Mouse (Mus musculus) G1E (cell line): ENCODE results near the gene Olfr204. TPM values are rescaled to one million over a fixed set of nuclear protein-coding genes. Genes with fewer than 3 reads are reported as not detected.
"Not testable (repeated sequence)": the region's sequence is repeated elsewhere in the genome, so short reads cannot be mapped to it uniquely, and the experiment has no call there.

Source experiments
- ATAC-seq: 2 replicates; pipeline ENCODE4 v1.8.0; 2016; ENCODE audit warnings: mild to moderate bottlenecking; ENCODE audit not compliant: insufficient number of reproducible peaks, poor library complexity, low FRiP score, severe bottlenecking; ENCODE audit errors: extremely low read depth
- DNase-seq: peaks from one replicate; pipeline ENCODE4 v3.0.0; 2012; ENCODE audit warnings: low spot score
- H3K27me3 ChIP-seq: 2 replicates; pipeline ENCODE4 v1.6.1; 2012; ENCODE audit warnings: mild to moderate bottlenecking, low read length, inconsistent platforms; ENCODE audit not compliant: insufficient read depth
- H3K36me3 ChIP-seq: replicated peaks from 2 replicates; pipeline ENCODE3; 2012; ENCODE audit warnings: mild to moderate bottlenecking, inconsistent platforms
- H3K4me1 ChIP-seq: 2 replicates; pipeline ENCODE4 v1.6.1; 2012; ENCODE audit warnings: low read depth, low read length, inconsistent platforms, mixed read lengths; ENCODE audit not compliant: insufficient read depth
- H3K4me3 ChIP-seq: 2 replicates; pipeline ENCODE4 v1.5.1; 2012; ENCODE audit warnings: low read depth, mild to moderate bottlenecking, inconsistent platforms, low read length, moderate library complexity, mixed read lengths
- H3K9me3 ChIP-seq: replicated peaks from 2 replicates; pipeline ENCODE4 v1.6.1; 2012; ENCODE audit warnings: inconsistent platforms
- CTCF ChIP-seq: IDR thresholded peaks from 2 replicates; pipeline ENCODE4 v1.5.1; 2012; ENCODE audit warnings: low read depth, low read length, inconsistent platforms, mixed read lengths
- GATA1 ChIP-seq: IDR thresholded peaks from 2 replicates; pipeline ENCODE4 v1.6.1; 2012; ENCODE audit warnings: borderline replicate concordance, low read length, inconsistent platforms, mixed read lengths
- GATA2 ChIP-seq: IDR thresholded peaks from 2 replicates; pipeline ENCODE4 v1.6.1; 2012; ENCODE audit warnings: low read depth, low read length, inconsistent platforms, borderline replicate concordance
- POLR2AphosphoS5 ChIP-seq: IDR thresholded peaks from 2 replicates; pipeline ENCODE4 v1.6.1; 2012; ENCODE audit warnings: low read depth, low read length, inconsistent platforms; ENCODE audit not compliant: insufficient replicate concordance
- TAL1 ChIP-seq: conservative IDR thresholded peaks from 2 replicates; pipeline ENCODE4 v1.6.1; 2012; ENCODE audit warnings: low read depth, low read length, inconsistent platforms, mixed read lengths
- polyA plus RNA-seq: library from polyadenylated mRNA; stranded (reverse); fragments of >175 nt; gene quantifications from 2 replicates; pipeline ENCODE4 v1.2.3, GENCODE M21; 2012
- total RNA-seq, 2 experiments: library from RNA; stranded (forward) in 1 of 2; stranded (reverse) in 1 of 2; fragments of 200-1000 nt in 1 of 2; fragments of >200 nt in 1 of 2; fragmentation: Nextera tagmentation in 1 of 2; gene quantifications; 2 replicates each; pipeline ENCODE4 v1.2.3; 2014 to 2017

Olfr204 gene
- total and polyA plus RNA-seq, 3 experiments = 0.05 TPM; not detected in 2

DNA sequence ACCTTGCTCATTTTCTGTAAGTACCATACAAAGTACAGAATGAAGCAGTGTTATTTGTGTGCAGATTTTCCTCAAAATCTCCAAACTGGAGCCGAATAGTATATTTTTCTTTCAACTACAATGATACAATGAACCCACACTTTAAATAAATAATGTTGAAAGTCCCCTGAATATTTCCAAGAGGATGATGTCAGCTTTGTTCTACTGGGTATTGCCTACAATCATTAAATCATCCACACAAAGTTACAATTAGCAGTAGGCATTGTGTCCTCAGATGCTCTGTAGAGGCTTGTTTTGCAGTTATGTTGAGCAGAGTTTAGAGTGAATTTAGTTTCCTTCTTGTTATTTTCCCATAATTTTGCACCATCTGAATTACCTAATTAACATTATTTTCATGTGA, 31.4 kb downstream of the Olfr204 start, which contains the start of gene Olfr202:
Olfr202 (minus strand) TSS at position 101 of the 400 bp plus-strand sequence.
- DNase-seq (no peak), ATAC-seq (no peak)
- Histone ChIP-seq H3K27me3 (no peaks in the 10 kb centered on the region), H3K4me3 (no peak within 1 kb of the TSS), H3K4me1 (peaks cover 22% of the 10 kb centered on the region), H3K9me3 (peaks cover 12% of the 10 kb centered on the region), H3K36me3 (no peaks in the 10 kb centered on the region)
- TF ChIP-seq CTCF = no peak
- no peak for TF ChIP-seq GATA2

DNA sequence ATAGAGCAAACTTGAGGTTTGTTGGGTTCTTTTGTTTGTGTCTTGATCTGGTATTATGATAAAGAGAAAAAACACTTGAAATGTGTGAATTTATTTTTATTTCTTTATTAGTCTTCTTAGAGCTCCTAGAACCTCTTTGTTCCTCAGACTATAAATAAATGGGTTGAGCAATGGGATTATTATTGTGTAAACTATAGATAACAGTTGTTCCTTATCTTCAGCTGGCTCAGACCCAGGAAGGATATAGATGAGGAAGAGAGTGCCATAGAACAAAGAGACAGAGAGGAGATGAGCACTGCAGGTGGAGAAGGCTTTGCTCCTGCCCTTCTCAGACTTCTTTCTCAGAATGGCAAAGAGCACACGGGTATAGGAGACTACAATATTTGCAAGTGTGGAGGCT, 34.6 kb downstream of the Olfr204 start:
- ATAC-seq (peak; percentile 58), DNase-seq (no peak)
- Histone ChIP-seq H3K27me3 (no peaks in the 10 kb centered on the region), H3K4me1 (peaks cover 37% of the 10 kb centered on the region), H3K9me3 (peaks cover 12% of the 10 kb centered on the region), H3K4me3 (no peak overlapping the region), H3K36me3 (no peaks in the 10 kb centered on the region)
- TF ChIP-seq GATA2 (no peak), TAL1 (0 out of 2 replicates have a peak, but pooled peaks have one; percentile 9)

DNA sequence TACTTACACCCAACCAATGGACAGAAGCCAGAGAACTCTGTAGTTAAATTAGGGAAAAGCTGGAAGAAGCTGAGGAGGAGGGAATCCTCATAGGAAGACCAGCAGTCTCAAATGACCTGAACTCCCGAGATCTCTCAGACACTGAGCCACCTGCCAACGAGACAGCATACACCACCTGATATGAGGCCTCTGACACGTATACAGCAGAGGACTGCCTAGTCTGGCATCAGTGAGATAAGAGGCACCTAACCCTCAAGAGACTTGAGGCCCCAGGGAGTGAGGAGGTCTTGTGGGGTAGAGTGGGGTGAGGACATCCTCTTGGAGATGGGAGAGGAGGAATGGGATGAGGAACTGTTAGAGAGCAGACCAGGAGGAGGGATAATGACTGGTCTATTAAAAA, 37.5 kb downstream of the Olfr204 start:
- ATAC-seq (peak; percentile 89), DNase-seq (no peak)
- TF ChIP-seq POLR2AphosphoS5 = no peak
- no peak for TF ChIP-seq CTCF
- peak; percentile 92 for TF ChIP-seq TAL1
- TF ChIP-seq GATA1 = no peak
- no peak for TF ChIP-seq GATA2

GRCm38 (mm10) chr16:59272532-59272931, 45.5 kb downstream of the Olfr204 start, which contains the start of gene Olfr201:
Gene Olfr201, minus strand, starts transcription at chr16:59272632.
- ATAC-seq, DNase-seq, H3K36me3 ChIP-seq, H3K27me3 ChIP-seq, H3K4me1 ChIP-seq, H3K9me3 ChIP-seq, H3K4me3 ChIP-seq: not testable (repeated sequence)

More for the DNA sequence above, 37.5 kb downstream of the Olfr204 start:
- Histone ChIP-seq H3K27me3 (no peaks in the 10 kb centered on the region), H3K4me1 (peaks cover 37% of the 10 kb centered on the region), H3K9me3 (no peaks in the 10 kb centered on the region), H3K36me3 (no peaks in the 10 kb centered on the region), H3K4me3 (peak overlapping the region; percentile 40; the same call in 1 of the 2 replicates)

- not testable (repeated sequence) for H3K36me3 ChIP-seq, DNase-seq, H3K27me3 ChIP-seq, H3K4me1 ChIP-seq, H3K9me3 ChIP-seq, H3K4me3 ChIP-seq
- peak; percentile 73 for ATAC-seq
These were observed 49.0 kb downstream of the Olfr204 start for GRCm38 (mm10) chr16:59269097-59269496.

Other genes starting within 250 kb of the Olfr204 start
- gene Olfr190, start 240.2 kb downstream of the Olfr204 start, total RNA-seq (2014; fragmentation: Nextera tagmentation) = not detected in 2 replicates
- 0.12 and 1.1 TPM in 2 replicates for gene Olfr190, start 240.2 kb downstream of the Olfr204 start, total RNA-seq (2017)
- gene Olfr190, start 240.2 kb downstream of the Olfr204 start, polyA plus RNA-seq = not detected in 2 replicates
- not detected in 2 replicates for gene Olfr191, start 228.4 kb downstream of the Olfr204 start, total RNA-seq (2014; fragmentation: Nextera tagmentation)
- gene Olfr191, start 228.4 kb downstream of the Olfr204 start, total RNA-seq (2017) = 0.12 and 0.60 TPM in 2 replicates
- gene Olfr191, start 228.4 kb downstream of the Olfr204 start, polyA plus RNA-seq = not detected in 2 replicates
- gene Olfr193, start 206.4 kb downstream of the Olfr204 start, total RNA-seq (2014; fragmentation: Nextera tagmentation) = not detected in 2 replicates
- gene Olfr193, start 206.4 kb downstream of the Olfr204 start, total RNA-seq (2017) = 0.55 TPM in 1 of 2 replicates, not detected in the other
- not detected in 2 replicates for gene Olfr193, start 206.4 kb downstream of the Olfr204 start, polyA plus RNA-seq
- not detected in 2 replicates for gene Olfr194, start 197.2 kb downstream of the Olfr204 start, total RNA-seq (2014; fragmentation: Nextera tagmentation)
- gene Olfr194, start 197.2 kb downstream of the Olfr204 start, total RNA-seq (2017) = 0.55 TPM in 1 of 2 replicates, not detected in the other
- gene Olfr194, start 197.2 kb downstream of the Olfr204 start, polyA plus RNA-seq = not detected in 2 replicates
- 1.9 and 2.3 TPM in 2 replicates for gene Olfr195, start 171.2 kb downstream of the Olfr204 start, total RNA-seq (2014; fragmentation: Nextera tagmentation)
- gene Olfr195, start 171.2 kb downstream of the Olfr204 start, total RNA-seq (2017) = 0.12 and 0.27 TPM in 2 replicates
- gene Olfr195, start 171.2 kb downstream of the Olfr204 start, polyA plus RNA-seq = not detected in 2 replicates
- not detected in 2 replicates for gene Olfr196, start 147.8 kb downstream of the Olfr204 start, total RNA-seq (2014; fragmentation: Nextera tagmentation)
- not detected in 2 replicates for gene Olfr196, start 147.8 kb downstream of the Olfr204 start, total RNA-seq (2017)
- not detected in 2 replicates for gene Olfr196, start 147.8 kb downstream of the Olfr204 start, polyA plus RNA-seq
- not detected in 2 replicates for gene Olfr198, start 114.7 kb downstream of the Olfr204 start, total RNA-seq (2014; fragmentation: Nextera tagmentation)
- 0.12 TPM in 1 of 2 replicates, not detected in the other for gene Olfr198, start 114.7 kb downstream of the Olfr204 start, total RNA-seq (2017)
- gene Olfr198, start 114.7 kb downstream of the Olfr204 start, polyA plus RNA-seq = not detected in 2 replicates
- not detected in 2 replicates for gene Olfr199, start 98.5 kb downstream of the Olfr204 start, total RNA-seq (2014; fragmentation: Nextera tagmentation)
- 0.16 TPM in 1 of 2 replicates, not detected in the other for gene Olfr199, start 98.5 kb downstream of the Olfr204 start, total RNA-seq (2017)
- gene Olfr199, start 98.5 kb downstream of the Olfr204 start, polyA plus RNA-seq = not detected in 2 replicates
- 0.39 and 0.90 TPM in 2 replicates for gene Olfr201, start 45.6 kb downstream of the Olfr204 start, total RNA-seq (2014; fragmentation: Nextera tagmentation)
- gene Olfr201, start 45.6 kb downstream of the Olfr204 start, total RNA-seq (2017) = 0.46 and 0.55 TPM in 2 replicates
- 0.07 TPM in 1 of 2 replicates, not detected in the other for gene Olfr201, start 45.6 kb downstream of the Olfr204 start, polyA plus RNA-seq
- not detected in 2 replicates for gene Olfr202, start 31.5 kb downstream of the Olfr204 start, total RNA-seq (2014; fragmentation: Nextera tagmentation)
- not detected in 2 replicates for gene Olfr202, start 31.5 kb downstream of the Olfr204 start, total RNA-seq (2017)
- gene Olfr202, start 31.5 kb downstream of the Olfr204 start, polyA plus RNA-seq = not detected in 2 replicates
- not detected in 2 replicates for gene Olfr203, start 19.4 kb downstream of the Olfr204 start, total RNA-seq (2014; fragmentation: Nextera tagmentation)
- not detected in 2 replicates for gene Olfr203, start 19.4 kb downstream of the Olfr204 start, total RNA-seq (2017)
- gene Olfr203, start 19.4 kb downstream of the Olfr204 start, polyA plus RNA-seq = not detected in 2 replicates
- gene Olfr205, start 12.9 kb upstream of the Olfr204 start, total RNA-seq (2014; fragmentation: Nextera tagmentation) = not detected in 2 replicates
- gene Olfr205, start 12.9 kb upstream of the Olfr204 start, total RNA-seq (2017) = not detected in 2 replicates
- not detected in 2 replicates for gene Olfr205, start 12.9 kb upstream of the Olfr204 start, polyA plus RNA-seq
- gene Olfr206, start 31.0 kb upstream of the Olfr204 start, total RNA-seq (2014; fragmentation: Nextera tagmentation) = not detected in 2 replicates
- gene Olfr206, start 31.0 kb upstream of the Olfr204 start, total RNA-seq (2017) = 0.27 and 0.29 TPM in 2 replicates
- gene Olfr206, start 31.0 kb upstream of the Olfr204 start, polyA plus RNA-seq = not detected in 2 replicates
- not detected in 2 replicates for gene Olfr209, start 45.7 kb upstream of the Olfr204 start, total RNA-seq (2014; fragmentation: Nextera tagmentation)
- 0.16 TPM in 1 of 2 replicates, not detected in the other for gene Olfr209, start 45.7 kb upstream of the Olfr204 start, total RNA-seq (2017)
- gene Olfr209, start 45.7 kb upstream of the Olfr204 start, polyA plus RNA-seq = not detected in 2 replicates
- not detected in 2 replicates for gene Gabrr3, start 89.1 kb upstream of the Olfr204 start, total RNA-seq (2014; fragmentation: Nextera tagmentation)
- 0.05 and 0.17 TPM in 2 replicates for gene Gabrr3, start 89.1 kb upstream of the Olfr204 start, total RNA-seq (2017)
- gene Gabrr3, start 89.1 kb upstream of the Olfr204 start, polyA plus RNA-seq = not detected in 2 replicates
- 42.9 and 49.4 TPM in 2 replicates for gene Riox2, start 153.5 kb upstream of the Olfr204 start, total RNA-seq (2014; fragmentation: Nextera tagmentation)
- 48.8 and 55.1 TPM in 2 replicates for gene Riox2, start 153.5 kb upstream of the Olfr204 start, total RNA-seq (2017)
- gene Riox2, start 153.5 kb upstream of the Olfr204 start, polyA plus RNA-seq = 6.7 and 8.1 TPM in 2 replicates